Mouse (Mus musculus): ENCODE measurements around the gene Lgr4. TPM values are rescaled to one million over a fixed set of nuclear protein-coding genes. Genes with fewer than 3 reads are reported as not detected.

Lgr4 gene
- total RNA-seq, 2 experiments from 2014 or later = 17.3 to 18.8 TPM

GRCm38 (mm10) chr2:109918592-109919262, 1.3 kb downstream of the Lgr4 start:
- intact Hi-C loops (cut with DNase I; ENCODE audit: low total_unique reads) = loop anchor here (10.0 kb wide), 1 partner anchor 76 kb away; no protein-coding TSS in a partner anchor
- peak; percentile 14 for DNase-seq

DNA sequence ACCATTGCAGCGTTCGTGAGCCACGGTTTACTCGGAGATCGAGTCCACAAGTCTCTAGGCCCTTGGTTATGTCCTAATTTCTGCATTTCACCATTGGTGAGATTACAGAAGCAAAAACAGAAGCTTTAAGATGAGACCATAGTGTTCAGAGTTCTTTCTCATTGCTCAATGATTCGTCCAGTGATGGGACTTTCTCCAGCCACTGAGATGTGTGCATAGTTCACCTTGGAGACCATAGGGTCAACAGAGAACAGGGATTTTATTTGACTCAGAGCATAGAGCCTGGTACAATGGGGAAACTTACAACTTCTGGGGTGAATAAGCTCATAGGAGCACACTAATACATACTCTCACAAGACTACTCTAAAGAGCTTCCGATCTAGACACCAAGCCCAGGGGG, 3.0 kb downstream of the Lgr4 start:
- no peak for DNase-seq
- intact Hi-C loops (cut with DNase I; ENCODE audit: low total_unique reads) = no loop called here

GRCm38 (mm10) chr2:109921298-109922035, 4.0 kb downstream of the Lgr4 start:
- DNase-seq = no peak
- intact Hi-C loops (cut with DNase I; ENCODE audit: low total_unique reads) = no loop called here

DNA sequence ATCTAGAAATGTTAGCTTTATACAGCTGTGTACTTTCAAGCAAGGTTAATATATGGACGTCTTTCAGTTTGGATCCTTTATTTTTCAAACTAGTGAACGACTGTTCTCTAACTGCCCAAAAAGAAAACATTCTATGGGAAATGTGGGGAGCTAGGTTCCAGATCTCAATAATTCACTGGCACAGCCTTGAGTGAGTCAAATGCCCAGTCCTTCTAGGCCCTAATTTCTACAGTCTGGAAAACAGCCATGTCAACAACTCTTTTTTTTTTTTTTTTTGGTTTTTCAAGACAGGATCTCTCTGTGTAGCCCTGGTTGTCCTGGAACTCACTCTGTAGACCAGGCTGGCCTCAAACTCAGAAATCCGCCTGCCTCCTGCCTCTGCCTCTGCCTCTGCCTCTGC, 4.9 kb downstream of the Lgr4 start:
- intact Hi-C loops (cut with DNase I; ENCODE audit: low total_unique reads) = no loop called here
- DNase-seq = no peak

- intact Hi-C loops (cut with DNase I; ENCODE audit: low total_unique reads) = no loop called here
- no peak for DNase-seq
These were observed 5.6 kb downstream of the Lgr4 start for GRCm38 (mm10) chr2:109923031-109923430.

GRCm38 (mm10) chr2:109923945-109924344, 6.5 kb downstream of the Lgr4 start:
- intact Hi-C loops (cut with DNase I; ENCODE audit: low total_unique reads) = no loop called here
- no peak for DNase-seq

DNA sequence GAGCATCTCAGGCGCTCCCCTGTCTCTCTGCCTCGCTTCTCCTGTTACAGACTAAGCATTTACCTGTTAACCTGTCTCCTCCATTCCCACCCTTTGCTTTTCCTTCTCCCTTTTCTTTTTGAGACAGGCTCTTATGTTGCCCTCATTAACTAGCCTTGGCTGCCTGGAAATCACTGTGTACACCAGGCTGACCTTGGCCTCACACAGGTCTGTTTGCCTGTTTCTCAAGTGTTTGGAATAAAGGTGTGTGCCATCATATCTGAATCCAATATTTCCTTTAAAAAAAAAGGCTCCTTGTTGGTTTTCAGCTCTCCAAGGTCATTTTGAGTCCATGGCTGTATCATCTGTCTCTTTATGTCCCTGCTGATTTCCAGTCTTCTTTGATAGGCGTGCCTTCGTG, 9.5 kb downstream of the Lgr4 start:
- no peak for DNase-seq

GRCm38 (mm10) chr2:109927446-109927845, 10.0 kb downstream of the Lgr4 start:
- intact Hi-C loops (cut with DNase I; ENCODE audit: low total_unique reads) = no loop called here
- DNase-seq = no peak

More for the DNA sequence above, 9.5 kb downstream of the Lgr4 start:
- intact Hi-C loops (cut with DNase I; ENCODE audit: low total_unique reads) = no loop called here

- intact Hi-C loops (cut with DNase I; ENCODE audit: low total_unique reads) = no loop called here
- DNase-seq = no peak
These were observed 10.4 kb downstream of the Lgr4 start for GRCm38 (mm10) chr2:109927876-109928275.

DNA sequence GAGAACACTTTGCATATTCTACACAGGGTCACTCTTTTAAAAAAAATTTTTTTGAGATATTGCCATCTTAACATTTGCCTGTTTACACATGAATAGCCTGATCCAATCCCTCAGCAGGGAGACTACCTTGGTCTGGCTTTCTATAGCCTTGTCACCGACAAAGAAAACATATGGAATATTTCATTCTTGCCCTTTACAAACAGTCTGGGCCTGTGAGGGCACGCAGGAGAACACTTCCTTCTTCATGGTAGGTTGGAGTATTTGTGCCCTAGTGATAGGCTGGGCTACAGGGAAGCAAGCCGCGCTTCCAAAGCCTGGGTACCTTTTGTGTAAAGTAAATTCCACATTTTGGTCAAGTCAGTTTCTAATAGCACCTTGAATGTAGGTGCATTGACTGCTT, 11.3 kb downstream of the Lgr4 start:
- intact Hi-C loops (cut with DNase I; ENCODE audit: low total_unique reads) = no loop called here
- DNase-seq = no peak

DNA sequence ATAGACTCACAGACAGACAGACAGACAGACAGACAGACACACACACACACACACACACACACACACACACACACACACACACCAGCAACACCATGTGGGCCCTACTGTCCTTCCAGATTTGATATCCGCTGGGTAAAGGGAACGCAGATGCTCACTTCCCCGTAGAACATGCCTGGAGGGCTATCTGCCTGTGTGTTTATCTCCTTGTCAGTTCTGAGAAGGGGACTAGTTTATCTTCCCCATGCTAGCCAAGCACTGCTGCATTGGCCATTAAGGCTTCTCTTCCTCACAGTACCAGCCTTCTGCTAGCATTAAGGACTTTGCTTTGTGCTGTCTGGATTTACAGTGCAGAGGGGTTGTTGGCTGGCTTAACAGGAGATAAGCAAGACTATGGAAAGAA, 11.8 kb downstream of the Lgr4 start:
- DNase-seq = no peak
- intact Hi-C loops (cut with DNase I; ENCODE audit: low total_unique reads) = no loop called here

DNA sequence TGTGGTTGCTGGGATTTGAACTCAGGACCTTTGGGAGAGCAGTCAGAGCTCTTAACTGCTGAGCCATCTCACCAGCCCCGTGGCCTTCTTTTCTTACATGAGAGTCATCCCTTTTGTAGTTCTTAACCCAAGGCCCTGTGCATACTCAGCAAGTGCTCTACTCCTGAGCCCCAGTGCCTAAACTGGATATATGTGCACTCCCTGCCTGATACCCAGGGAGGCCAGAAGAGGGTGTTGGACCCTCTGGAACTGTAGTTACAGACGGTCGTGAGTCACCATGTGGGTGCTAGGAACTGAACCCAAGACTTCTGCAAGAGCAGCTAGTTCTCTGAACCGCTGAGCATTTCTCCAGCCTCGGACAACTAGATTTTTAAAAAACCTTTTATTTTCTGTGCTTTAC, 12.9 kb downstream of the Lgr4 start:
- intact Hi-C loops (cut with DNase I; ENCODE audit: low total_unique reads) = no loop called here
- no peak for DNase-seq

DNA sequence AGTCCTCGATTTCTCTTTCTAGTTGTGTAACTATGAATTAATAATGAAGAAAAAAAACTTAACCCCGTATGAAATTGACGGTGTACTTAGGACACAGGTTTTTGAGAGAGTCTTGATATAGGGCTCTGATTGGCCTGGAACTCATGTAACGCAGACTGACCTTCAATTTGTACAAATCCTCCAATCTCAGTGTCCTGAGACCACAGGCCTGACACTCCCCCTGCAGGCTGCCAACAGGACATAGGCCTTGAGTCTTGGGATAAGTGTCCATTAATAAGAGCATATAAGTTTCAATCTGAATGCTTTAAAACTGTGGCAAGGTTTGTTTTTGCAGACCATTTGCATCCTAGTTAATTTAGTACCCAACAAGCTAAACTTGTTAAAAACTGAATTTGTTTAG, 13.3 kb downstream of the Lgr4 start:
- intact Hi-C loops (cut with DNase I; ENCODE audit: low total_unique reads) = no loop called here
- no peak for DNase-seq

DNA sequence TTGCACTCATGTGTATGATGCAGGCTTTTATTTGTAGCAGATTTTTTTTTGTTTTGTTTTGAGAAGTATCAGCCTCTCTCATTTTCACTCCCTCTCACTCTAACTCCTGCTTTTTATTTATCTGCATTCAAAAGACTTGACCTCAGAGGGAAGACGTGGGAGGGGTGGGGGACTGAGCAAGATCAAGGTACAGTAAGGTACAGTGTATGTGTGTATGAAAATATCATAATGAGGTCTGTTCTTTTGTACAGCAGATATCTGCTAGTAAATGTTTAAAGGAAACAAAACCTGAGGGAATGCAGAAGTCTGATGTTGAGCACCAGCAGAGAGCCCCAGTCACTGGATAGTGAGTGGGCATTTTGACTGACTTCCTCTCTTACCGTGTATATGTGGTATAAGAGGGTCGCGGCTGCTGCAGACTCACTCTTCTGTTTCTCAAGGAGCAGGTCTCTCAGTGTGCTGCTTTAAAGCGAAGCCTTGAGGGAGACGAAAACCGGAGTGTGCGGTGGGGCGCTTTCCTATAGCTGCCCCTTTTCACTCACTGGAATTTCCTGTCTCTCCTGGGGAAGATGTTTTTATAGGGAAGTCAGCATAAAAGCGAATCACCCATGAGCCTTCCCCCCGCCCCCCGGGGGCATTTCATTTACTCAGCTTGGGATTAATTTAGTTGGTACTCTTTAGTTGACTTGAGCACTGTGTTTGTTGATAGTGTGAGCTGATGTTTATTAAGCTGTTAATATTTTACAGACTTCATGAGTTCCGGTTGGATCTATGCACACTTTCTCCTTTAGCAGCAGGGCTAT, 14.7 kb downstream of the Lgr4 start:
- DNase-seq = no peak
- intact Hi-C loops (cut with DNase I; ENCODE audit: low total_unique reads) = no loop called here

- intact Hi-C loops (cut with DNase I; ENCODE audit: low total_unique reads) = no loop called here
- DNase-seq = no peak
These were observed 15.7 kb downstream of the Lgr4 start for GRCm38 (mm10) chr2:109933151-109933550.

GRCm38 (mm10) chr2:109934086-109934485, 16.6 kb downstream of the Lgr4 start:
- intact Hi-C loops (cut with DNase I; ENCODE audit: low total_unique reads) = no loop called here
- DNase-seq = no peak

DNA sequence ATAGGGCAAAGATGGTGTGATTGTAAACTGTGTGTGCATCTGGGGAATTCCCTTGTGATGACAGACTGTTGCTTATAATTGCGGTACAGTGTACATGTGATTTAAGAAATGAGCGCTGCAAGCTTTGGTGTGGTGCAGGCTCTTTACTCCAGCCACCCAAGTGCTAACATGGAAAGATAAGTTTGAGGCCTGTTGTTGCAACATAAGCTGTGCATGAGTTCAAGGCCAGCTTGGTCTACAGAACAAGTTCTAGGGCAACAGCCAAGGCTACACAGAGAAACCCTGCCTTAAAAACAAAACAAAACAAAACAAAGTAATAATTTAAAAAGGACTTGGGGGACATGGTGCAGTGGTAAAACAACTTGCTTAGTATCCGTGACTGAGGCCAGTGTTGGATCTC, 17.7 kb downstream of the Lgr4 start:
- DNase-seq = no peak
- intact Hi-C loops (cut with DNase I; ENCODE audit: low total_unique reads) = no loop called here

- DNase-seq = no peak
- intact Hi-C loops (cut with DNase I; ENCODE audit: low total_unique reads) = no loop called here
These were observed 18.4 kb downstream of the Lgr4 start for GRCm38 (mm10) chr2:109935754-109936409.

- no peak for DNase-seq
- intact Hi-C loops (cut with DNase I; ENCODE audit: low total_unique reads) = no loop called here
These were observed 18.9 kb downstream of the Lgr4 start for GRCm38 (mm10) chr2:109936410-109936755.

GRCm38 (mm10) chr2:109941973-109942444, 24.6 kb downstream of the Lgr4 start:
- intact Hi-C loops (cut with DNase I; ENCODE audit: low total_unique reads) = no loop called here
- DNase-seq = peak; percentile 46
